Mouse (Mus musculus): Measurements from ENCODE around the gene Dennd4b.

DNA sequence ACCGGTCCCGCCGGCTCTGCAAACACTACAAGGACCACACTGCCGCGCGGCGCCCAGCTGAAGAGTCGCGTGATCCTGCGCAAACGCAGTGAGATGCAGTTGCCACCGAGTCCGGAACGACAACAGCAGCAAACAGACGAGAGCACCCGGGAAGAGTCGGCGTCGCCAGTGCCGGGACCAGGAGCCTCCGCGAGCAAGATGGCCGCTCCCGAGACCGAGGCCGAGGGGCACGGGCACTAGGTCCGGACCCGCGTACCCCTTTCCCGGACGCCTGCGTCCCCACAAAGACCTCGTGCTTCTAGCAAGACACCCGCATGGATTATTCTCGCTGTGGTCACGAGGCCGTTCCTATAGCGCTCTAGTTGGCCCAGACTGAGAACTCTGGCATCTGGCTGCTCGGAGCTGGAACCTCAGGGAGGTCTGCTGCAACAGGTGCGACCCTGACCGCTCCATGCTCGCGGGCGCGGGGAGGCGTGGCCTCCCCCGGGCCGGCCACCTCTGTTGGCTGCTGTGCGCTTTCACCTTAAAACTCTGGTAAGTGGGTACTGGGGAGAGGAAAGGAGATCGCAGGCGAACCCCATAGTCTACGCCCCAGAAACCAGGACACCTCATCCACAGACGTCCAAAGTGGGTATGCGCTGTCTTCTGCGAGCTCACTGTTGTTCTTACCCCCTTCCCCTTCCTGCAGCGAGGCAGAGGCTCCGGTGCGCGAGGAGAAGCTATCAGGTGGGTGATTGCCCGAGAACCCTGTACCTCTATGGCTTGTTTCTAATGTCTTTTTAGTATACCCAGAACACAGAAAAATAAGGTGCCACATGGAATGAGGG lies 33.3 kb upstream of the Dennd4b start, which contains the start of gene Jtb:
- TF ChIP-seq GATA2 (IDR thresholded peaks at IDR 0.05; ENCODE audit: borderline replicate concordance, low read depth, low read length): no peak
- TF ChIP-seq CTCF (IDR thresholded peaks at IDR 0.05; ENCODE audit: low read depth, low read length): no peak
- no peak for TF ChIP-seq POLR2AphosphoS5 (IDR thresholded peaks at IDR 0.05; ENCODE audit: insufficient replicate concordance, low read depth, low read length)

Data from G1E (cell line).